Mouse (Mus musculus) B cell, adult 2 months (primary cell): Measurements from ENCODE around the gene S1pr1.

Experiments
- DNase-seq, 2 experiments: peaks; one replicate each; pipeline ENCODE4 v3.0.0; 2022

Gene S1pr1

DNA sequence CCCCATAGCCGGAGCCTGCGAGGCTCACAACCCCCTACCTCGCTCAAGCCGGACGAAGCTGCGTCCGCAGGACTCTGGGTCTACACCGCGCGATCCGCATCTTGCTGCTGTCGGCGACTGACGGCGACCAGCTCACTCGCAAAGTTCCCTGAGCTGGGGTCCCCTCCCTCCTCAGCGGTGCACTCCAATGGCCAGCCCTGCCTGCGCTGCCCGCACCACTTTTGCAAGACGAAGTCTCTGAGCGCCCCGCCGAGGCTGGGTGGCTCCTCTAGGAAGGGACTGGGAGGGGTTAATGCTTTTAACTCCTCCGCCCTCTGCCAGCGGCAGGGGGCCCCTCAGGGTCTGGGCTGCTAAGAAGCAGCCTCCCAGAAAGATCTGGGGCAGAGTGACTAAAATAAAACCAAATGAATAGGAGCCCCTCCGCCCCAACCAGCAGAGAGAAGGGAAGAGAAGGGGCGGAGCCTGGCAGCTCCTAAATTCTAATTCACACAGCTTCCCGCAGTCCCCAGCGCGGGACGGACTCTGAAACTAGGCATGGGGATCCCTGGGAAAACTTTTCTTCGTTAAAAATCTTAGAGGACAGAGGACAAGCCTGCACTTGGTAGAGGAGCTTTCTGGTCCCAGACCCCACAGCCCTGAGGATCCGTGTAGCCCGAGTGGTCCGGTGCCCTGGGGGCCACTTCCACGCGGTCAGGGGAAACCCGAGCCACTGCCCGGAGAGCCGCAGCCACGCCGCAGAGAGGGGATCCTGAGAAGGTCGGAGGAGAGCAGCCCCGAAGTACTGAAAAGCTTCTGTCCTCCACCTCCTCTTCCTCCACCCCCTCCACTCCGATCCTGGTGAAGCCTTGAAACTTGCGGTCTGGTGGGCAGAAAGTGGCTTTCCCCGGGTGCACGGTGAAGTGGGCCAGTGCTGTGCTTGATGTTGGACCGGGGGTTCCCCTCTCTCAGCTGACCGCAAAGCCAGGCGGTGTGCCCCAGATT is at the start of gene S1pr1:
Gene S1pr1 (minus strand): TSS at position 402 of the 981 bp plus-strand sequence.
- peak; percentile 80 to 82 for DNase-seq

DNA sequence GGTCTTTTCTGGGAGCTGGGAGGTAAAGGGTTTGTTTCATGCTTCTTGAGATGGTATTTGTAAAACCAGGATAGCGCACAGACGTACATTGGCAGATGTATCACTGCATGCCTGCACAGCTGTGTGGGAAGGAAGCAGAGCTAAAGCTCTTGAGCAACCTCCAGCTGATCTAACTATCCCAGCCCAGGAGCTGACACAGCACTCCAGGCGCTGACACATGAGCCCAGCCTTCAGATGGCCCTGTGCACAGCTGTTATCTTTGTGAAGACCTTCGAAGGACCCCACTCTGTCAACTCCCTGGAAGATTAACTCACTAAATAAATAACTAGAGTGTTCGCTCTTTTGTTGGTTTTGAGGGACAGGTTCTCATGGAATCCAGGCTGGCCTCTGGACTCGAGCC is 48.4 kb upstream of the S1pr1 start:
- DNase-seq: no peak

DNA sequence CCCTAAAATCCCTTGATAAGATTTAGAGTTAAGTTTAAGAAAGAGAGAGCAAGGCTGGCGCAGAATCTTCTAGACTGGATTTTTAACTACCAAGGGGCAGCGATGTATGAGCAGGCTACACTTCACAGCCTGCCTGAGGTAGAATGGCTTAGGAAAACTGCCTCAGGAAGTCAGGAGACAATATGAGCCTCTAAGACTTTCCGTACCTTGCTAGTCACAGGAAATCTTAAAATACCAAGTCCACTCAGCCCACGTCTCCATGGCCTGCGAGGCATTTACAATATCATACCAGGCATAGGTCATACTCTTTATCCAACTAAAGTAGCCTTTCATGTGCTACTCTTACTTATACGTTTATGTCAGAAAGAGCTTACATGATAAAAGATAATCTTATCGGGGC is 48.0 kb upstream of the S1pr1 start:
- DNase-seq: no peak

DNA sequence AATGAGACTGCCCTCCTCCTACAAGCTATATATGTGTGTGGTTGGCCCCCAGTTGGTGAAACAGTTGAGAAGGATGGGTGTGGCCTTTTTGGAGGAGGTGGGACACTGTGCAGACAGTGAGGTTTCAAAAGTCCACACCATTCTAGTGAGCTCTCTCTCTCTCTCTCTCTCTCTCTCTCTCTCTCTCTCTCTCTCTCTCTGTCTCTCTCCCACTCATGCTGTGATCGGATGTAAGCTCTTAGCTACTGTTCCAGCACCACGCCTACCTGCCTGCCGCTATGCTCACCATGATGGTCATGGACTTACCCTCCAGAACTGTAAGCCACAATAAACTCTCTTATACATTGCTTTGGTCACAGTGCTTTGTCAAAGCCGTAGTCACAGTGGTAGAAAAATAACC is 44.8 kb upstream of the S1pr1 start:
- DNase-seq: no peak

DNA sequence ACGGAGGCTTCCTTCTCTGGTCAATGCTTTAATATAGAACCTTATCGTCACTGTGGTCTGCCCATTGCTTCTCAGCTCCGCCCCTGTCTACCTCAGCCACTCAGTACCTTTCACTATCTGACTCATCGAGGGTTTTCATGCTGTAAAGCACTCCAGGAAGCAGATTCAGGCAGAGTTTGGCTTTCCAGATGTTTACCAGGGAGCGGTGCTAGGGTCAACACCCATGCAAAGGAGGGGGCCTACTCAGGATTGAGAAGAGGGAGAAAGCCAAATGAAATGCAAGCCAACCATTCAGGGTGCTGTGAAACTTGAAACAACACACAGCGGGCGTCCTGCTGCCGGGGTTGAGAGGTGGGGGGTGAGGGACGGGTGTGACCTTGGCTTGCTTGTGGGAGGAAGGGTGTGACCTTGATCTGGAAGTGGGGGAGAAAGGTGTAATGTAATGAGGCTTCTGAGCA is 43.6 kb upstream of the S1pr1 start:
- peak; percentile 29 to 35 for DNase-seq

DNA sequence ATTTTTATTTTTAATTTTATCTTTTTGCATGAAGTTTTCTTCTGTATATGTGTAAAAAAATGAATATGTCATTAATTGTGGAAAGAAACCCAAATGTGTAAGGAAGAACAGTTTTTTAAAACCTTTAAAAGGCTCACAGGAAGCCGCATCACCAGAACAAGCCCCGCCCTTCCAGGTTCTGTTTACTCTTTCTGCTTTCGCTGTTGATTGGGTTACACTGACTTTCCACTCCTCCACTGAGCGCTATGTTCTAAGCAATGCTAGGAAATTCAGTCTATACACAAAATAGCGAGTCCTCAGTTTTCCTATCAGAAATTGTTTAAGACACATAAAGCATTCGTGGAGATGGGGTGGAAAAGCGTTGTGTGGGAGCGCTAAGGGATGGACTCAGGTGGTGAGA is 39.6 kb upstream of the S1pr1 start:
- DNase-seq: no peak

DNA sequence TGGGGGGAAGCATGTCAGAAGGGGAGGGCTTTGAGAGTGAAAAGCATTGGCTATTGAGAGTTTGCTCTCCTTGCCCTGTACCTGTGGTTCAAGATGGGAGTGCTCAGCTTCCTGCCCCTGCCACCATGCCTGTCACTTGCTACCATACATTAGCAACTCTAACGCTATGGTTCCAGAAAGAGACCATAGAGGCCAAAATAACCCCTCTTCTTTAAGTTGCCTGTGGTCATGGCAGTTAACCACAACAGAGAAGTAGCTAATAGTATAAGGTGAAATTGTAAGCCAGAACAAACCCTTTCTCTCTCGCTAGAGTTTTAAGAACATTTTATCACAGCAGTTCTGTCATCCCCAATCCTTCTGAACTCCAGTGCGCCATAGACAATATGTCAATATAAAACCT is 35.5 kb upstream of the S1pr1 start:
- no peak for DNase-seq

DNA sequence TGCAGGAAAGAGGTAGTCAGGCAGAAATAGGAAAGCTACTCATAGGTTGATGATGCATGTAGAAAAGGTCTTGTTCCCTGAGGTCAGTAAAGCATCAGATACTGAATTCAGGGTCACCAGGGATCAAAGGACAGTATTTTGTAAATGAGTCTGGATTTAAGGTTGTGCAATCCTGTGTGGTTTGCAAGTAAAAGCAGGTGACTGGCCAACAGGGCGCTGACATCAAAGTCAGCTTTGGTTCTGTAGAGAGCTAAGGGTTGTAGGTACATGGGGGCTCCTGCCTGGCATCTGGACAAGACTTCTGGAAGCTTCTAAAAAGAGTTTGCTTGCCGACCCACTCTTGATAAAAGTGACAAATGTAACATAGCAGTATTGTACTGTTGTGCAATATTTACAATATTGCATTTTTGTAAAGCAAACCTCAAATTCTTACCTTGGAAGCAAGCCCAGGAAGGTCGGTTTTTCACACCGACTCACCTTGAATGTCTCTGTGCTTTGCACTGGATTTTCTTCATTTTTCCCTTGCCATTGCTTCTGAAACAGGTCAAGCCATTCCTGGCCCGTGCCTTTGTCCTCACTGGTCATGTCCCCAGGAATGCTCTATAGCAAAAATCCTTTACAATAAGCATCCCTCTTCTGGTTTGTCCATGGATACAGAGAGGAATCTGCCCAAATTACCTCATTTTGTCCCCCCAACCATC is 33.6 kb upstream of the S1pr1 start:
- DNase-seq: no peak

DNA sequence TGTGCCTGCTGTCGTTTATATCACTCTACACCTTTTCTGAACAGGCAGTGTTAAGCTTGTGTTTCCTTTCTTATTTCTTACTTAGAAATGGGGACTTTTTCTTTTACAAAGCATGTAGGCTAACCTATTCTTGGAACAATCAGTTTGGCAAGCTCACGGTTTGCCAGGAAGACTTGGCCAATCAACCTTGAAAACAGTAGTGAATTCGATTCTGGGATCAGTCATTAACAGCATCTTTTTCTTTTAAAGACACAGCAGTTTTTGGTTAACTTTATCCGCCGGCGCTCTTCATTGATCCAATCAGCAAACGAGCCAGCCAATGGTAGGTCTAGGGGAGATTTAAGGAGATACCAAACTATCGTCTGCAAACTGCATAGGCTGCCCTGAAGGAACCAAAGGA is 31.6 kb upstream of the S1pr1 start:
- no peak for DNase-seq

DNA sequence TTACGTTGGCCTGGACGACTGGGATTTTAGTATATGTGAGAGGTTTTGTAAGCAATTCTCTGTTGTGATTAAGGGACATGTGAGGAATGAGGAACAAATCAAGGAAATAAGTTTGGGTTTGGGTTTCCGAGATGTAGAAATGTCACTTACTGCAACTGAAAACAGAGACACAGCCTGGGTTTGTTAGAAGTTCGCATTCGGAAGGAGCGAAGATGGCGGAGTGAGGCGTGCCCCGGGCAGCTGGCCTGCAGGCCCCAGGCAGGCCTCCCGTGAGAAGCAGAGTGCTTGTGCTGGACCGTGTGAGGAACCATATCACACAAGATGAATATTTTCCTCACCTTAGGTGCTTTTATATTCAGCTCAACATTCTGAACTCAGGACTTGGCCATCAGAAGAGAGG is 30.2 kb upstream of the S1pr1 start:
- DNase-seq: no peak

DNA sequence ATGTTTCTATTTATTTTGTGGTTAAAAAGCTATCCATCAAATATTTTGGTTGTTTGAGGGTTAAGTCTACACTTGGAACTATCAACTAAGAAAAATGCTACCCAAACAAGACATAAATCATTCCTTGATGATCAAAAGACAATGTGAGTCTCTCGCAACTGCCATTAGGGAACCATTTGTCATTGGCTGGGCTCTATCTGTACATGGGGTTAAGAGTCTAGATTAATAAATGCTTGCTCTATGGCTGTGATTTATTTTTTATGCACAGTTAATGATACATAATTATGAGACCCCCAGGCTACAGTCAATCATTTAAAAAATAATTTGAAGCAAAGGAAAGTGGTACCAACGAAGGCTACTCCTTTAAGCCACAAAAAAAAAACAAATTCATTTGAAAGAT is 23.7 kb upstream of the S1pr1 start:
- no peak for DNase-seq

DNA sequence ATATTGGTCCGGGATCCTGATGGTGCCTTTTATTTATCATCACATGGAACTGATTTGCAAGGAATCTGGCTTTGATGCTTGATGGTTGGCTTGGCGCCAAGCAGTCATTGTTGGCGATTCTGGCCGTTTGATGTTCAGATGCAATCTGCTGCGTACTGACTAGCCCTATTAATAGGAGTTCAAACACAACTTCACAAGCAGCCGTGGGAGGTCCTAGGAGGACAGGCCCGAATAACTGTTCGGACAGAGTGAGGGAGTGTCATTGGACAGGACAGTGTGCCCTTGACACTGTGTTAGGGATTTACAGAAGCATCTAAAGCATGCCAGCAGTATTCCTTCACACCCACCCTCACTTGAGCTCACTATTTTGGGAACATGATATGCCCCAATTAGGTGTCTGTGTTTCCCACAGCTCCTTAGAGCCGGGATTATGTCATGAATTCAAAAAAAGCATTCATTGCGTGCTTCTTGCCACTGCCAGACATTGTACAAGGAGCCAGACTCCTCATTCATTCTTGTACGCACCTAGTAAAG is 23.0 kb upstream of the S1pr1 start:
- no peak for DNase-seq

DNA sequence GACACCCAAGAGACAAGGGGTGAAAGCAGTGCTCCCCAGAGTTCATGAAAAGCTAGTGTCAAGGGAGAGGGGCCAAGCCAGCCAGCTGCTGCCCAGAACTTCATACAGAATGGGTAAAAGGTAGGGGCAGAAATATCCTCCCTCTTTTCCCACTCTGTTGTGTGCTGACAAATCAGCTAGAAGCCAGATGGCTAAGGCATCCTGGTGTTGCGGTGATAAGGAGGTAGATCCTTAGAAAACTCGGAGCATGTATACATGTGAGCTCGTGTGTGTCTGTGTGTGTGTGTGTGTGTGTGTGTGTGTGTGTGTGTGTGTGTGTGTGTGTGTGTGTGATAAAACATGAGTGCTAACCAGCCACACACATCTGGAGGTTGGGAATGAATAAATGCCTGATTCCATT is 20.7 kb upstream of the S1pr1 start:
- DNase-seq: no peak

DNA sequence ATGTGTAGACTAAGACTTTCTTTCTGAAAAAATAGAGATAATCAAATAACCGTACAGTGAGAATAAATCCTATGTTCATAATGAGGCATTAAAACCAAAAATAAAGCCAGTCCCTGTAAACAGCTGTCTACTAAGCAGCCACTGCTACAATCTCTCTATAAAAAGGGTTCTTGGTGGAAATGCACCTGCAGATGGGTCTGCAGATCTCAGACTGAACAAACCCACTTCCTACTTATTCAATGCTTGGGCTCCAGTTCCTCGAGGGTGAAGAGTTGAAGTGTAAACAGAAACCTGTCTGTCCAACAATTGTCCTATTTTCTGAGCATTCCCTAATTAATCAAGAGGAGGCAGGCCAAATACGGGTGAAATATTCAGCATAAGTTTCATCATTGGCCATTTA is 20.0 kb upstream of the S1pr1 start:
- DNase-seq: no peak

DNA sequence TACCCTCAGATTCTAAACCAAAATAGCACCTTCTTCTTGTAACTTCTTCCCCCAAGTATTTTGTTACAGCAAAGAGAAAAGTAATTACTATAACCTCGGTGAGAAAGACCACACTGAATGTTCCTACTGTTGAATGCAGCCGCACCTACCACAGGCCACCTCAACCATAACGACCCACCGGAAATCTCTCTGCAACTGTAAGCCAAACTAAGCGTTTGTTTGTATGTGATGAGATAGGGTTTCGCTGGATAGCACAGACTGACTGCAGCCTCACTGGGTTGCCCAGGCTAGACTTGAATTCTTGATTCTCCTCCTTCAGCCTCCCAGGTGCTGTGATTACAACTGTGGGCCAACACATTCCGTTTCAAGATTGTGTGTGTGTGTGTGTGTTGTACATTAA is 15.5 kb upstream of the S1pr1 start:
- peak; percentile 27 to 31 for DNase-seq

DNA sequence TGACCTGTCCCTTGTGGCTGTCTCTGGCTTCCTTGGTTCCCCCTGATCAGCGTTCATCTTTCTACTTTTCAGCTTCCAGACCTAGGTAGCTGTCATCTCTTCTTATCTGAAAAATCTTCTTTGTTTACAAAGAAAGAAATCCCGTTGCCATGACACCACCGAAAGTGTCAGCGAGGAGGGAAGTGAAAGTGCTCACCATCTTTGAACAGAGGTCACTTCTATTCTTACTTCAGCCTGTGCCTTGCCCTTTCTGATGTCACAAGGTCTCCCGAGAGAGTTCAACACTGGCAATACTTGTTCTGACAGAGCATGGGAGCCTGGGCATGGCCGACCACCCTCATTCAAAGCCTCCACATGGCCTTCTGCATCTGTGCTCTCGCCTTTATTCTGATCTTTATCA is 14.3 kb upstream of the S1pr1 start:
- DNase-seq: peak; percentile 88 to 92

DNA sequence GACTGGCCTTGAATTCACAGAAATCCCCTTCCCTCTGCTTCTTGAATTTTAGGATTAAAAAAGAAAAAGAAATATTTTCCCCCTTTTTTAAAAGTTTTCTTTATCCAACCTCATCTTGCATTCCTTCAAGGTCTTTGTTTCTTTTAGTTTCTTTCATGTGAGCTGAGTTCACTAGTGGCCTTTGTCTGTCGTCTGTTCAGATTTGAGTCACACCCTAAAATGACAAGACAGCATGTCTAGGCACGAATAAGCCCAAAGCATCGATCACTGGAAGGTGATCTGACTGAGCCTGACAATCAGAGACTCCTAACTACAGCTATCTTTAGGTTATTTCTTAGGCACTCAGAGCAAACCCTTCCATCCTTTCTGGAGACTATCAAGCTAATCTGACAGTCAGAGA is 13.3 kb upstream of the S1pr1 start:
- no peak for DNase-seq

DNA sequence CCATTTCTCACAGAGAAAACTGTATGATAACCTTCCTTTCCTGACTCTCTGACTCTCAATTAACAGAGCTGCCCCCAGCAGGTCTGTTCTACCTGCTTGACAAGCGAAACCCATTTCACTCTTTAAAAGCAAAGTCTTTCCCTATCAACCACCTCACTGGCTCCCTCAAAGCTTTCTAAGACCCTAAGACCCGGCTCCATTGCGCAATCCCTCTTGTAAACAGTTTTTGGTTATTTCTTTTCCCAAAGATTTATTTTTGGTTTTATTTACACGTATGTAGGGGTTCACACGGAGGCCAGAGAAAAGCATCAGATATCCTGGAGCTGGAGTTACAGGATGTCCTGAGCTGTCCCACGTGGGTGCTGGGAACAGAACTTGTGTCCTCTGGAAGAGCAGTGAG is 4.0 kb upstream of the S1pr1 start:
- no peak for DNase-seq

DNA sequence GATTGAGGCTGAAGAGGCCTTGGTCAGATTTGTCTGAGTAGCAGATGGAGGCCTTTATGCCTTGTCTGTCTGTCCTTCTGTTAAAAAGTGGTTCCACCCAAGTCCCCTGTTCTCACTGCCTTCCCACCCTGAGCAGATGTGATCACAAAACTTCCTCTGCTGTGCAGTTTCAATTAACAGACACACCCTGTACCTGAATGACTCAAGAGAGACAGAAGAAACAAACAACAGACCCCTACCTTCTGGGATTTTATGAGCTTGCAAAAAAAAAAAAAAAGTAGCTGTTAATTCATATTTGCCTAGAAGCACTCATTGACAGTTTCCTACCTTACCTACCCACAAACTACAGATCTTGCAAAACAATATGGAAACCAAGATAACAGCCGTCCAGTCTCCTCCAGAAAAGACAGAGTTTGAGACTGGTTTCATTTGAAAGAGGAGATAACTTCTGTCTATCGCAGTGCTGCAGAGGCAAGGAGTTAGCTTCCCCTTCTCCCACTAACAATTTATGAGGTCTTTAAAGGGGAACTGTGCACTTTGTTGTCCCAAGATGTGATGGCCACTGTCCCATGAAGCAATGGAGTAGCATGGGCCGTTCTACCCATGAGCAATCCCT is 1.1 kb upstream of the S1pr1 start:
- peak; percentile 35 to 48 for DNase-seq

DNA sequence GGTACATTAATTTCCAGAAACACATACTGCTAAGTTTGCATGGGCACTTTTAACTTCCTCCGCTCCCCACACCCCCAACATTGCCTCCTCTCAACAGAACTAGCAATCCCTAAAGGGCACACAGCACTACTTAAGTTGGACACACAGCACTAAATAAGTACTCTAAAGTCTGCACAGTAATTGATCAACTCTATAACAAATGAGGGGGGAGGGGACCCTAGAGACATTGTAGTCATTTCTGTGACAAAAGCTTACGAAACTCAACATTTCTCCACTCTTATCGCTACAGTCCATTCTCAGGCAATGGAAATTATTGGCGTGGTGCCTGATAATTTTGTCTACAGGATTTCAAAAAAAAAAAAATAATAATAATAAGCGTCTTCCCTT is 830 bp downstream of the S1pr1 start:
- DNase-seq: peak in 1 of 2 experiments; percentile 56

DNA sequence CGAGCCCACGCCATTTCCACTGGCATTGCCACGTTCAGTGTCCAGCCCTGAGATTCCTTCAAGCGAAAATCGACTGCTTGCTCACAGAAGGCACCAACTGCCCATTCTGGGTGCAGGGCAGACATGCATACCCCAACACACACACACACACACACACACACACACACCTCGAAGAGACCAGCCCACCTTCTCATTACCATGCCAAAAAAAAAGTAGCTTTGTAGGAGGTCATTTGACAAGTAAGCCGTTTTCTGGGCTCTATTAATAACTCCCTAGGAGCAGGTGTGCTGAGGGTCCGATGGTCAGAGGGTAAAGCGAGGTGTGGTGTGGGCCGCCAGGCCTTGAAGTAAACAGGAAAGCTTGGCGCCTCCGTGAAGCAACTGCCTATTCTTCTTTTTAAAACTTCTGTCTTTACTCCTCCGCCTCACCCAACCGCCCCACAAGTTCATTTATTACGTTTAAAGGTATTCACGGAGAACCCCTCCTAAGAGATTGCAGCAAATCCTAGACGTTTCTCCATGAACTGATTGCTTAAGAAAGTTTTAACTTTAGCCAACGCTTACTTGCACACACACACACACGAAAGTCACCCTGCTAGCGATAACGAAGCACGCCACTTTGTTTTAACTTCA is 1.3 kb downstream of the S1pr1 start:
- peak; percentile 49 to 63 for DNase-seq

DNA sequence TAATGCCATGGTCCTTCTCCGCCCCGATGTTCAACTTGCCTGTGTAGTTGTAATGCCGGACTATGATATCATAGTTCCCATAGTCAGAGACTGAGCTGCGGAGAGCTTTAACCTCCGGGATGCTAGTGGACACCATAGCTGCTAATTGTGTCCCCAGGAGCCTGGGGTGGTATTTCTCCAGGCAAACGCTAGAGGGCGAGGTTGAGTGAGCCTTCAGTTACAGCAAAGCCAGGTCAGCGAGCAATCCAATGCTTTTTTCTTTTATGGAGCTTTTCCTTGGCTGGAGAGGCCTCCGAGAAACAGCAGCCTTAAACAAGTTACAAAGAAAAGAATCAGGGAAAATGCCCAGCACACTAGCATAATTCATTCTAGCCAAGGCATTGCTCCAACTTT is 2.1 kb downstream of the S1pr1 start:
- peak; percentile 85 to 86 for DNase-seq
